Mouse (Mus musculus): ENCODE data around the gene 4921504E06Rik. TPM values are rescaled to one million over a fixed set of nuclear protein-coding genes. Genes with fewer than 3 reads are reported as not detected.

Gene 4921504E06Rik
- polyA plus RNA-seq, 1 experiment: not detected

GRCm38 (mm10) chr2:19419686-19420345 is 133.9 kb downstream of the 4921504E06Rik start:
- no peak for DNase-seq (ENCODE audit: low spot score)

- DNase-seq (ENCODE audit: low spot score): no peak
These were observed 137.6 kb downstream of the 4921504E06Rik start for GRCm38 (mm10) chr2:19416066-19416465.

GRCm38 (mm10) chr2:19415063-19415521 is 138.6 kb downstream of the 4921504E06Rik start:
- no peak for DNase-seq (ENCODE audit: low spot score)

GRCm38 (mm10) chr2:19414222-19414965 is 139.3 kb downstream of the 4921504E06Rik start:
- peak; percentile 33 for DNase-seq (ENCODE audit: low spot score)

Other genes starting within 250 kb of the 4921504E06Rik start
- 26.1 and 31.7 TPM in 2 replicates for gene Msrb2, start 182.5 kb downstream of the 4921504E06Rik start, polyA plus RNA-seq (2012; rRNA removed)
- gene Ptf1a, start 108.3 kb downstream of the 4921504E06Rik start, polyA plus RNA-seq (2012; rRNA removed): not detected in 2 replicates
- gene Otud1, start 103.8 kb upstream of the 4921504E06Rik start, polyA plus RNA-seq (2012; rRNA removed): 5.6 and 7.7 TPM in 2 replicates